Mouse (Mus musculus) megakaryocyte, embryonic 14.5 days (primary cell): ENCODE data around the gene Gzmm.
A peak's percentile ranks its signal among the peaks of the same experiment; 100 is the strongest.

Source experiments
- FLI1 ChIP-seq: IDR thresholded peaks from 2 replicates; pipeline ENCODE4 v1.6.1; 2012; ENCODE audit warnings: low read length, inconsistent platforms, mixed read lengths
- GATA1 ChIP-seq: IDR thresholded peaks from 3 replicates; pipeline ENCODE4 v1.6.1; 2012; ENCODE audit warnings: mixed read lengths, low read length, inconsistent platforms, borderline replicate concordance

GRCm38 (mm10) chr10:79705951-79706350 is 17.1 kb downstream of the Gzmm start:
- TF ChIP-seq GATA1 (0 out of 3 replicates have a peak, but pooled peaks have one; percentile 59), FLI1 (no peak)
